Mouse (Mus musculus) right cerebral cortex, postnatal 25 days (tissue): ENCODE measurements around the gene Ube2v1.
A peak's percentile ranks its signal among the peaks of the same experiment; 100 is the strongest.
"Not testable (repeated sequence)": the region's sequence is repeated elsewhere in the genome, so short reads cannot be mapped to it uniquely, and the experiment has no call there.

Experiments used
- DNase-seq: peaks from one replicate; pipeline ENCODE4 v3.0.0; 2022

The Ube2v1 gene

GRCm38 (mm10) chr2:167654911-167655600 is 23.2 kb upstream of the Ube2v1 start:
- no peak for DNase-seq

- no peak for DNase-seq
Measured at GRCm38 (mm10) chr2:167652694-167653093, 20.8 kb upstream of the Ube2v1 start.

DNA sequence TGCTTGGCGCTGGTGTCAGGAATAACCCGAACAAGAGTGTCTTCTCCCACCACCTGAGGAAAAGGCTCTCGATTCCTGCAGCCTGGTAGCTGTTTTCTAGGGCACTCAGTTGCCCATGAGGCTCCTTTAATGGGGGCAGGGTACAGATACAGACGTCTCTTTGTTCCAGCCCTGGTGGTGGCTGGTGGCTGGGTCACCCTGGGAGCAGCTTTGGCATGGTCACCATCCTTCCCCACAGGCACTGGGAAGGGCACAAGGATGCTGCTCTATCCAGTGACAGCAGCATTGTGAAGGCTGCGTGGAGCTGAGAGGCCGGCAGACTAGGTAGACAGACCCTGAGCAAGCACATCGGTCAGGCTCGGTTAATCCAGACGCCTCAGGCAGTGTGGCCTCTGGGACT is 19.7 kb upstream of the Ube2v1 start:
- DNase-seq = no peak

GRCm38 (mm10) chr2:167649290-167650032 is 17.6 kb upstream of the Ube2v1 start:
- no peak for DNase-seq

DNA sequence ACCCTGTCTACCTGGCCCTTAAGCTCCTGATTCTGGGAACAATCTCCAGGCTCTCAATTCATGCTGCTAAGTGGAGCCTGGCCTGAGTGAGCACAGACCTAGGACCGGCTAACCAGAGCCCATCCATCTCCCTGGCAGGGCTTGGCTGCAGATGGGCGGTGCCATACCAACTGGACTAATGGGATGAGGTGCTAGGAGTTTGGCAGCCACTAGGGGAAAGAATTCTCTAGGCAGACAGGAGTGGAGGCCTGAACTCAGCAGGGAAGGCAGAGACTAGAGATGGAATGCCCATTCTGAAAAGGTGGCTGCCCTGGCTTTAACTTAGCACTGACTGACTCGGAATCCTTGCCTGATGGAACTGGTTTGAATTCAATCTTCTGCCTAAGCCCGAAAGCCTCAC is 14.5 kb upstream of the Ube2v1 start:
- peak; percentile 4 for DNase-seq

DNA sequence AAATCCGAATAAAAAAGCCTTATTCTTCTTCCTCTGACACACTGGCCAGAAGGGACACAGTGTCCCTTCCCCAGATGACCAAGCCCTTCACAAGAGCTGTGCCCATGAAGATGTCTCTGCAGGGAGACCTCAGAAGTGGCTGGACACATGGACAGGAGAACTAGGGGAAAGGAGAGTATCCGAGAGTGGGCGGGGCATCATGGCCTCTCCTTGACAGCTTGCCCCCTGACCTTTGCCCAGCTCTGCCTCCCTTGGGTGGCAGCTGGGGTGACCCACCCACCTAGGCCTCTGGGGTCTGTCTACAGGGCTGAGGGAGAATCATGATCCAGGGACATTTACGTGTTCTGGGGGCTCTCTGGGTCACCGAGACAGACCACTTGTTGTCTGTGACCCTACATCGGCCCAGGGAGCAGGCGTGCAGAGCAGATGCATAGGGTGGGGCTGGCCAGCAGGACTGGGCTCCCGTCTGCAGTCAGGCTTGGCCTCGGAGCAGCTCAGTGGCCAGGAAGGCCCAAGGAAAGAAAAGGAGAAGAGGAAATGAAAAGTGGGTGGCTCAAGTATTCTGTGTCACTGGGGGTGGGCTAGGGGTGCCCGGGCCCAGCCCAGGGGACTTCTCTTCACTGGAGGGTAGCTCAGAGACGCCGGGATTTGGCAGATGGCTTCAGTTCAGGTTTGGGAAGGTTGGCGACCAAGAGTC is 11.6 kb upstream of the Ube2v1 start:
- DNase-seq = not testable (repeated sequence)

DNA sequence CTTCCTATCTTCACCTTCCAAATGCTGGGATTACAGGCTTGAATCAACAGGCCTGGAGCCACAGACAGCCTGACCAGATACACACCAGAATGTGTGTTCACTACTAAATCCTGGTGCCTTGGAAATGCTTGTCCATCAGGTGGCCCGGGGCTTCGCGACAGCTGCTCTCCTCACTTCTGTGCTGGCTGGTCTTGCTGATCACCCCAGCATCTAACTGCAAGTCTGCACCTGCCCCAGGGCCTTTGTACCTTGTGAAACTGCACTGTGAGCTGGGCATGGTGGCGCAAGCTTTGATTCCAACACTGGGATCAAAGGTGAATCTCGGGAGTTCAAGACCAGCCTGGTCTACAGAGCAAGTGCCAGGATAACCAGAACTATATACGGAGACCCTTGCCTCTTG is 10.3 kb upstream of the Ube2v1 start:
- DNase-seq = no peak

- DNase-seq = no peak
Measured at GRCm38 (mm10) chr2:167641337-167641736, 9.4 kb upstream of the Ube2v1 start.

DNA sequence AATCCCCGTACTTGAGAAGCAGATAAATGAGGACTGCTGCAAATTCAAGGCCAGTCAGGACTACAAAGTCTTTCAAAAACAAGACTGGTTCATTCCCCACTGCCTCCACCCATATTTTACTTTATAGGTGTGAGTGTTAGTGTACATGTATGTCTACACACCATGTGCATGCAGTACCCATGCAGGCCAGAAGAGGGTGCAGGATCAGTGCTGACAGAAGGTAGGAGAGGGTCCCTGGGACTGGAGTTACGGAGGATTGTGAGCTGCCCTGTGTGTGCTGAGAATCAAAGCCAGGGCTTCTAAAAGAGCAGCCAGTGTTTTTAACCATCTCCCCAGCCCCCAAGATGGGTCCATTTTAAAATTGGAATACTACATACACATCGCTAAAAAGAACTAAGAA is 8.4 kb upstream of the Ube2v1 start:
- no peak for DNase-seq

DNA sequence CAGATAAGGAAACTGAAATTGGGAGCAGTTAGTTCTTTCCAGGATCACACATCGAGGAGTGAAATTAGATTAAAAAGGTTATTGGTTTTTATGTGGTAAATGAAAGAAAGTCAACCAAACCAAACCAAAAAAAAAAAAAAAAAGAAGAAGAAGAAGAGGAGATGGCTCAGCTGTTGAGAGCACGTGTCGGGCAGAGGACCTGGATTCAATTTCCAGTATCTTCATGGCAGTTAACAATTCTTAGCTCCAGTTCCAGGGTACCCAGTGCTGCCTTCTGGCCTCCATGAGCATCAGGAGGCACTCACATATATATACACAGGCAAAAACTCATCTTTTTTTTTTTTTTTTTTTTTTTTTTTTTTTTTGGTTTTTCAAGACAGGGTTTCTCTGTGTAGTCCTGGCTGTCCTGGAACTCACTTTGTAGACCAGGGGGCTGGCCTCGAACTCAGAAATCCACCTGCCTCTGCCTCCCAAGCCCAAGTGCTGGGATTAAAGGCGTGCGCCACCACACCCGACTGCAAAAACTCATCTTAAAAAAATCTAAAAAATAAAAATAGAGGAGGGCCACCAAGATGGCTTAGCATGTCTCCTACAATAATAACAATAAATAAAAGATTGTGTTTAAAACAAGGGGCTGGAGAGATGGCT is 3.1 kb upstream of the Ube2v1 start:
- DNase-seq = no peak

- DNase-seq = peak; percentile 94
Measured at GRCm38 (mm10) chr2:167634338-167634770, 2.5 kb upstream of the Ube2v1 start.

- DNase-seq = no peak
Measured at GRCm38 (mm10) chr2:167633537-167633872, 1.6 kb upstream of the Ube2v1 start.

- DNase-seq = no peak
Measured at GRCm38 (mm10) chr2:167632731-167633536, 1.0 kb upstream of the Ube2v1 start.

GRCm38 (mm10) chr2:167631181-167631590 is 709 bp downstream of the Ube2v1 start:
- no peak for DNase-seq

- no peak for DNase-seq
Measured at GRCm38 (mm10) chr2:167630421-167630820, 1.5 kb downstream of the Ube2v1 start.

GRCm38 (mm10) chr2:167629665-167630209 is 2.2 kb downstream of the Ube2v1 start:
- no peak for DNase-seq

DNA sequence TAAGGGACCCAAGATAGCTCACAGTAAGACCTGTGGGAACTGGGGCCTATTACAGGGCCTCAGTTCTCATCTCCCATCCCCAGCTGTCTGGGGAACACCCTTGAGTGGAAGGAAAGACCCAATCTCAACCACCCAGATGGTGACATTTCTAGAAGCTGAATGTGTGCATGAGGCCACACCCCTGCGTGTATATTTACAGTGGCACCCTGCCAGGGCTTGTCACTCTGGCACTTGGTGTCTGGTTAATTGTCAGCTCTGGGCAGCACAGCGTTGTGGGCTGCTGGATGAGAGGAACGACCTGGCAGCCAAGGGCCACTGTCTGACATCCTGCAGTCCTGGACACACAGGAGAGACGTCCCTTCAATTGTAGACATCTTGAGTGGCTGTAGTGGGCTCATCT is 3.0 kb downstream of the Ube2v1 start:
- no peak for DNase-seq

GRCm38 (mm10) chr2:167627019-167627418 is 4.9 kb downstream of the Ube2v1 start:
- DNase-seq = no peak

DNA sequence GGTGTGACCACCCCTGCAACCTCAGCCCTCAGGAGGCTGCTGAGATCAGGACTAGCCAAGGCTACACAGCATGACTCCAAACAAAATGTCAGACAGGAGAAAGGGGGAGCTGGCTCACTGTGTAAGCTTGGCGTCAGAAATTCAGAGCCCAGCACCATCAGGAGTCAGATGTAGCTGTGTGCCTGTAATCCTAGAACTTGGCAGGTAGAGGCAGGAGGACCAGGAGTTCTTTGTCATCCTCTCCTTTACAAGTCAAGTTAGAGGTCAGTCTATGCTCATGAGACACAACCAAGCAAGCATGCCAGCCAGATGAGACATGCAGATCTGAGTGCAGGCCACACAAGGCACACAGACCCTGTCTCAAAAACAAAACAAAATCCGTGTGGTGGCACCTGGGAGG is 6.2 kb downstream of the Ube2v1 start:
- no peak for DNase-seq

DNA sequence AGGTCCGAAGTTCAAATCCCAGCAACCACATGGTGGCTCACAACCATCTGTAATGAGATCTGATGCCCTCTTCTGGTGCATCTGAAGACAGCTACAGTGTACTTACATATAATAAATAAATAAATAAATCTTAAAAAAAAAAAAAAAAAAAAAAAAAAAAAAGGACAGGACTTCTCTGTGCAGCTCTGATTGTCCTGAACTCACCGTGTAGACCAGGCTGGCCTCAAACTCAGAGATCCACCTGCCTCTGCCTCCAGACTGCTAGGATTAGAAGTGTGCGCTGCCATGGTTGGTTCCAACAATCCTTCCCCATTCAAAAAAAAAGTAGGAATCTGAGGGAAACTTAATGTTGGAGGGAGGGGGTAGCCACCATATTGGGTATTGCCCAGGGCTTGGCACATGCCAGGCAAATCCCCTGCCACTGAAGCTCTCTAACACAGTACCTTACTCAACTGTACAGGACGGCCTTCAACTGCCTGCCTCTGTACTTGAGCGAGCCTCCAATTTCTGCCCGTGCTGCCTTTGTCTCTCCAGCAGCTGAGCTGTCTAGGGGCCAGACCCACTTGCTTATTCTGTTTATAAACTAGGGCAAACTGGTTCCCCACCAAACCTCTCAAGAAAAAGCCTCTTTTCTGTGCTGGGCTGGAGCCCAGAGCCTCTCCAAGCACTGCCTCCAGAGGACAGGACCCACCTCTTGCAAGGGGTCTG is 7.4 kb downstream of the Ube2v1 start:
- DNase-seq = peak; percentile 6

DNA sequence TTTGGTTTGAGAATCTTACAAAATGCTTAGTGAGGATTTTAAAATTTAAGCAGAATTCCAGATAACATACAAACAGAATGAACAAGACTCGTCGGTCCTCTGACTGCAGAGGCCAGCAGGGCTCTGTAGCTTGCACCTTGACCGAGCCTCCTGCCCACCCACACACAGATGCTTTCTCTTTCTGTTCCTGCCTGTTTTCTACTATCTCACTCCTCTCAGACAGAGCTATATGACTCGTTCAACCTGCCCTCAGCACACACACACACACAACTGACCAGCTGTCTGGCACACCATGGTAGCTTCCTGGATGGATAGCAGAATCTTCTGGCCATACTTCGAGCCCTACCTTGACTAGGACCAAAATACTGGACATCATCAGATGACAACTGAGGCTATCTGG is 8.9 kb downstream of the Ube2v1 start:
- DNase-seq = no peak

- no peak for DNase-seq
Measured at GRCm38 (mm10) chr2:167622352-167622751, 9.5 kb downstream of the Ube2v1 start.
